Mouse (Mus musculus) heart, embryonic 13.5 days (tissue): ENCODE data around the gene Nrn1l. TPM values are rescaled to one million over a fixed set of nuclear protein-coding genes. Genes with fewer than 3 reads are reported as not detected.

ENCODE experiments used
- ATAC-seq: fragments of 200-750 bp; cut with Nextera tagmentation; 2 replicates; pipeline ENCODE4 v1.8.0; 2017; ENCODE audit warnings: moderate TSS enrichment; ENCODE audit not compliant: insufficient number of reproducible peaks, low FRiP score, low TSS enrichment; ENCODE audit errors: extremely low read depth
- H3K27ac ChIP-seq: fragments of 300-500 bp; sonication (generic); replicated peaks from 2 replicates; pipeline ENCODE4 v1.5.1; 2015; ENCODE audit warnings: moderate library complexity, mild to moderate bottlenecking, inconsistent platforms
- H3K27me3 ChIP-seq: fragments of 300-500 bp; sonication (generic); replicated peaks from 2 replicates; pipeline ENCODE4 v1.6.1; 2015; ENCODE audit warnings: mild to moderate bottlenecking, inconsistent platforms
- H3K36me3 ChIP-seq: fragments of 300-500 bp; sonication (generic); 2 replicates; pipeline ENCODE4 v1.6.1; 2015; ENCODE audit warnings: mild to moderate bottlenecking, inconsistent platforms
- H3K4me1 ChIP-seq: fragments of 300-500 bp; sonication (generic); 2 replicates; pipeline ENCODE4 v1.6.1; 2015; ENCODE audit warnings: inconsistent platforms
- H3K4me2 ChIP-seq: fragments of 300-500 bp; sonication (generic); 2 replicates; pipeline ENCODE4 v1.6.1; 2015; ENCODE audit warnings: inconsistent platforms, mild to moderate bottlenecking, moderate library complexity
- H3K4me3 ChIP-seq: fragments of 300-500 bp; sonication (generic); 2 replicates; pipeline ENCODE4 v1.5.1; 2015; ENCODE audit warnings: moderate library complexity, mild to moderate bottlenecking, inconsistent platforms
- H3K9ac ChIP-seq: fragments of 300-500 bp; sonication (generic); 2 replicates; pipeline ENCODE4 v1.6.1; 2015; ENCODE audit warnings: inconsistent platforms, mild to moderate bottlenecking, moderate library complexity
- H3K9me3 ChIP-seq: fragments of 300-500 bp; sonication (generic); 2 replicates; pipeline ENCODE4 v1.6.1; 2016; ENCODE audit warnings: inconsistent platforms
- WGBS: fragments of 180-500 bp; shearing (Covaris S2); methylation state at CpG from one replicate; pipeline ENCODE4 v1.1.7; 2015; ENCODE audit warnings: mixed read lengths; 5-methylcytosine and 5-hydroxymethylcytosine counted together
- polyA plus RNA-seq: library from polyadenylated mRNA; unstranded; fragments of >200 nt; fragmentation: Nextera tagmentation; extraction: Ambion mirVana; gene quantifications from 2 replicates; pipeline ENCODE4 v1.2.1, GENCODE M21; 2015

Gene Nrn1l
- polyA plus RNA-seq, 1 experiment from 2014 or later = 0.52 TPM

DNA sequence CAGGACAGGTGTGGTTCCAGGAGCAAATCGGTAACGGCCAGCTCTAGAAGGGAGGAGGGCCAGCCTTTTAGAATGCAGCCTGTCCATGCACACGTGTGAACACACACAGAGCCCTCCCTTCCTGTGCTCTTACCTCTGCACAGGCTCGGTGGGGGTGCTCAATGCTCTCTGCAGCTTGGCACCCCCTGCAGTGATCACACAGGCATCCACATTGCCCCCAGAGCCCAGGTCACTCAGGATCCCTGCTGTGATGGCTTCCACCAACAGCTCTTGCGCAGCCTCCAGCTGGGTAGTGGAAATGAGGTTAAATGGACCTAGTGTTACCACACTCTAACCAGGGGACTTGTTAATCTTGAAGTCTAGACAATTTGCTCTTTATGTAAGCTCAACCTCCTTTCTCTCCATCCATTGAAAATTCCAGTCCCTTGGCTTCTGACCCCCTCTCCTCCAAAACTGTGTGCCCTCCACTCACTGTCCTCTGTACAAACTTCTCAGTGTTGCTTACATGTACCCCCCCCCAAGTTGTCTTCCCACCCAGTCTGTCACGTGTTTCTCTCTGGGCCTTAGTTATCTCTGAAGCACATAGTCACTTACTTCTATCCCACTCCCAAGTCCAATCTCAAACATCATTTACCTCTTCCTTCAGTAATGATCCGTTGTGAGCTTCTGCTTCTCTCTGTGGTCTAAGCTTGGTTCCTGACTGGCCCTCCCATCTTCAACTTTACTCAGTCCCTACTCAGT, 42.7 kb downstream of the Nrn1l start:
- no peaks in the 10 kb centered on the region for H3K9me3 ChIP-seq

DNA sequence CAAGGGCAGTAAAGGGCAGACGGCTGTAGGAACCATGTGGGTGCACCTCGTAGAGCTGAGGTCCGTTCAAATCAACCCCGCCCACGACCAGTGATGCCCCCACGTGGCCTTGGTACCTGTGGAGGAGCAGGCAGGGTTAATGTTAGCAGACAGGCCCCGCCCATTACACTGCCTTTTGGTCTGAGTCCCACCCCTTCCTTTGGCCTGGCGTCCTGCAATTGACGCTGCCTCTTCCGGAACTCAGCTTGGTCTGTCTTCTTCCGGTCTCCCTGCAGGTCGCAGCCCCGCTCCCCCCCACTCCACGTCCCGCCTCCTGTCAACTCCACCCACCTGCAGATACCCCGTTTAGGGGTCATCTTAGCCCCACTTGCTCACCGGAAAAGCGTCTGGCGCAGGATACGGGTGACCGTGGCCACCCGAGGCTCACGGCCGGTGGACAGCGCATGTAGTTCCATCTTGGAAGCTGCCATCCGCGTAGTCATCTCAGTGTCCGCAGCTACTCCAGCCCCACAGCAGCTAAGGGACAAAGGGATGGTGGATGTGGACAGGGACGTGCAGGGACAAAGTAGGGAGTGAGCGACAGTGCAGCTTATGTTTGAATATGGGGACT, 43.6 kb downstream of the Nrn1l start:
- H3K9me3 ChIP-seq = no peaks in the 10 kb centered on the region
- peak overlapping the region; percentile 93 for H3K9ac ChIP-seq
- peaks cover 45% of the 10 kb centered on the region for H3K36me3 ChIP-seq
- peak overlapping the region; percentile 98 for H3K4me2 ChIP-seq
- no peaks in the 10 kb centered on the region for H3K27me3 ChIP-seq
- ATAC-seq = peak; percentile 71
- under 1% methylated on average over 30 of the region's 30 CpGs for WGBS
- peaks cover 24% of the 10 kb centered on the region for H3K4me1 ChIP-seq
- H3K4me3 ChIP-seq = peak overlapping the region; percentile 85
- H3K27ac ChIP-seq = peak overlapping the region; percentile 95

More for the DNA sequence above, 42.7 kb downstream of the Nrn1l start:
- Histone ChIP-seq H3K4me3 (peak overlapping the region; percentile 85), H3K4me1 (peaks cover 24% of the 10 kb centered on the region), H3K9ac (peak overlapping the region; percentile 85), H3K36me3 (peaks cover 38% of the 10 kb centered on the region), H3K4me2 (peak overlapping the region; percentile 98), H3K27me3 (no peaks in the 10 kb centered on the region), H3K27ac (peak overlapping the region; percentile 95)
- 28% methylated on average over 7 of the region's 7 CpGs for WGBS
- ATAC-seq = no peak

DNA sequence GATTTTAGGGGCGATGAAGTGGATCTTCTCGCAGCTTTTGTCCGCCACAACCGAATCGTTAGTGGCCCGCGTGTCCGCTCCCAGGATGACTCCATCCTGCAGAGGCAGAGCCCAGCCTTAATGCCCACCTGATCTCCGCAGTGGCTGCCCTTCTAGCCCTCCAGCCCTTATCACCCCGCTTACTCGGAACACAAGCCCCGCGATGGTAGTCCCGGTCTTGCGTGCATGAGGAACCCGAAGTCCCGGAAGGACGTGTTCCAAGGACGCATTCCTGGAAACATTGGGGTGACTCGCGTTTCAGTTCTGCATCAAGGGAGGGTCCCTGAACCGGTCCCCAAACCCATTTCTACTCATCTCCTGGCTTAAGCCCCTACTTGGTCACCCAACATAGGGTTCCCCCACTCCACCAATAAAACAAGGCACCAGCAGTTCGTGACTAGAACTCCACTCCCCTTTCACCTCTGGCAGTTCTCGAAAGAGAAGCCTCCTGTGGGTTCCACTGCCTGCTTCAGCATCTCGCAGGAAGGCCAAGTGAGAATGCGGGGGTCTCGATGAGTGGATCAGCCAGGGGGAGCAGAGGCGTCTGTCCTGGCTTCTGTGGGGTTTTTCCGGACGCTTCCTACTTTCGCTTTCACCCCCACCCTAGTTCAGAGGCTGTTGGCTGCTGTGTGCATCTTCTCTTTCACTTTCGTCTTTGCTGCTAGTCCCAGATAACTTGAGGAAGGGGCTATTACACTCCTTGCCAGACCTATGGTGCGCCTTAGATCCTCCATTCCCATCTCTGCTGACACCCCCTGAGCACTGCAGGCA, 44.3 kb downstream of the Nrn1l start:
- Histone ChIP-seq H3K4me2 (peak overlapping the region; percentile 98), H3K27me3 (no peaks in the 10 kb centered on the region), H3K36me3 (peaks cover 45% of the 10 kb centered on the region), H3K27ac (peak overlapping the region; percentile 95), H3K4me1 (peaks cover 24% of the 10 kb centered on the region), H3K4me3 (peak overlapping the region; percentile 85), H3K9ac (peak overlapping the region; percentile 93), H3K9me3 (no peaks in the 10 kb centered on the region)
- ATAC-seq = no peak
- WGBS = under 1% methylated on average over 33 of the region's 33 CpGs

DNA sequence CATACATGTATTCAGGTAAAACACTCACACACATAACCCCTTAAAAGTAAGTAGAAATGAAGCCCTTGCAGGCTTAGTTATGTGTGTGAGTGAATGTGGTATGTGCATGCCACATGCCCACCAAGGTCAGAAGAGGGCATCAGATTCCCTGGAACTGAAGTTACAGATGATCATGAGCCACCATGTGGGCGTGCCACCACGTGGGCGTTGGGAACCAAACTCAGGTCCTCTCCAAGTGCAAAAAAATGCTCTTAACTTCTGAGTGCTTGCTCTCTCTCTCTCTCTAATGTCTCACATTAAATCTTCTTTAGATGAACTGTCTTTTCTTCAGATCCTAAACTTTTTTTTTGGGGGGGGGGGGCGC, 44.9 kb downstream of the Nrn1l start, which contains the start of gene Psmb10:
Psmb10 (minus strand) TSS at position 139 of the 364 bp plus-strand sequence.
- ATAC-seq = no peak
- Histone ChIP-seq H3K36me3 (peaks cover 47% of the 10 kb centered on the region), H3K9me3 (no peaks in the 10 kb centered on the region), H3K4me2 (peak within 1 kb of the TSS; percentile 98), H3K27me3 (no peaks in the 10 kb centered on the region), H3K4me1 (peaks cover 24% of the 10 kb centered on the region), H3K9ac (peak within 1 kb of the TSS; percentile 93), H3K27ac (peak within 1 kb of the TSS; percentile 95), H3K4me3 (peak within 1 kb of the TSS; percentile 85)
- 19% methylated on average over 4 of the region's 4 CpGs for WGBS

DNA sequence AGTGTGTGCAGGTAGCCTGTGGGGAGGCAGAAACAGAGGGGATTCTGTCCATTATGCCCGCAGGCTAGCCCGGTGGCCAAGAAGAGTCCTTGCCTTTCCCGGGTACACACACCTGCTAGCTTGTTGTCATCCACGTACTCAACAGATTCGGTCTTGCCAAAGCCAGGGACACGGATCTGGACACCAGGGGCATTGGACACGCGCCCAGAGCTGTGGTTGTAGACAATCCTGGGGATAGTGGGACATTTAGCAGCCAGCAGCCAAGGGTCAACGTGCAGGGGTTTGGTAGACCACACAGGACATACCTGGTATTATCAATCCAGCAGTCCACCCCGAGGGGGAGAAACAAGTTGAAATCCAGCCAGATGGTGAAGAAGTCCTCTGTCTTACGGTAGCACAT, 48.7 kb downstream of the Nrn1l start:
- Histone ChIP-seq H3K9me3 (no peaks in the 10 kb centered on the region), H3K4me3 (no peak overlapping the region), H3K4me1 (peaks cover 10% of the 10 kb centered on the region), H3K27ac (no peak overlapping the region), H3K9ac (no peak overlapping the region), H3K27me3 (no peaks in the 10 kb centered on the region), H3K4me2 (no peak overlapping the region), H3K36me3 (peaks cover 78% of the 10 kb centered on the region)
- WGBS = 88% methylated on average over 11 of the region's 11 CpGs
- ATAC-seq = no peak

DNA sequence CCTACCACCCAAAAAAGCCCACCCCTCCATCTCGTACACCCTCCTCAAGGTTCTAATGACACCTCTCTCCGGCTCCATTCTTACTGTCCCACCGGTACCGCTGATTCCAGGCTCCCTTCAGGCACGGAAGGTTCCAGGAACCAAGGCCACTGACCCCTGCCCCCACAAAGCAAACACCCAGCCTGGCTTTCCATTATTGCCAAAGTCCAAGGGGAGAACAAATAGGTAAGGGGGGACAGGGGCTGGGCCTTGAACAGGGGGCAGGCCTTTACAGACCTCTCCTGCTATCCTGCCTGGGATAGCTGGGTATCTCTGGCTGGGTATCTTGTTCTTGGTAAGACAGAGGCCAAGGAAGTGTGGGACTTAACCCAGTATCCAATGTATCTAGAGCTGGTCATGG, 49.2 kb downstream of the Nrn1l start:
- Histone ChIP-seq H3K36me3 (peaks cover 84% of the 10 kb centered on the region), H3K4me2 (no peak overlapping the region), H3K27me3 (no peaks in the 10 kb centered on the region), H3K4me1 (peaks cover 10% of the 10 kb centered on the region), H3K4me3 (no peak overlapping the region), H3K9me3 (no peaks in the 10 kb centered on the region), H3K27ac (no peak overlapping the region), H3K9ac (no peak overlapping the region)
- WGBS = 96% methylated on average over 5 of the region's 5 CpGs
- no peak for ATAC-seq

DNA sequence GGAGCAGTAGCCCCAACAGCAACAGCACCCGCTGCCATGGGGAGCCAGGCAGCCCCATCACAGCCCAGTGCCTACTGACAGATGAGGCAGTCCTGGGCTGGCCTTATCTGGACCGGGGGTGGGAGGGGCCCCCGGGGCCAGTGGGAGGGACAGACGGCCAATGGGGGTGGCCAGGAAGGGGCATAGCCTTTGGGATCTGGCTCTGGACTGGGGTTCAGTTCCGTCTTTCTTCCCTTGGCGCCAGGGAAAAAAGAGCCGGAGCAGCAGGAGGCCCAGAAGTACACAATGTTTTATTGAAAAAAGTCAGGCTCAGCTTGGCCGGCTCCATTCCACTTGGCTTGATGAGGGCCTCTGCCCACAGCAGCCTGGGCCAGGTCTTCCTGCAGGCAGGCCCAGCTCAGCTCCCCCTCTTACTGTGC, 50.0 kb downstream of the Nrn1l start, which contains the start of gene Lcat:
Lcat (minus strand) TSS at position 62 of the 419 bp plus-strand sequence.
- Histone ChIP-seq H3K4me2 (no peak within 1 kb of the TSS), H3K27me3 (no peaks in the 10 kb centered on the region), H3K4me1 (peaks cover 10% of the 10 kb centered on the region), H3K9me3 (no peaks in the 10 kb centered on the region), H3K4me3 (no peak within 1 kb of the TSS), H3K36me3 (peaks cover 91% of the 10 kb centered on the region), H3K27ac (no peak within 1 kb of the TSS), H3K9ac (no peak within 1 kb of the TSS)
- no peak for ATAC-seq
- WGBS = 75% methylated on average over 8 of the region's 8 CpGs

Other genes with a start within 250 kb of the Nrn1l start
- gene Carmil2, start 207.3 kb upstream of the Nrn1l start, polyA plus RNA-seq = 0.27 TPM in 2 replicates
- gene Acd, start 192.5 kb upstream of the Nrn1l start, polyA plus RNA-seq = 41.6 and 44.0 TPM in 2 replicates
- gene Pard6a, start 192.4 kb upstream of the Nrn1l start, polyA plus RNA-seq = 11.6 and 11.9 TPM in 2 replicates
- not detected in 2 replicates for gene 4933405L10Rik, start 185.9 kb upstream of the Nrn1l start, polyA plus RNA-seq
- 12.5 and 13.3 TPM in 2 replicates for gene Enkd1, start 185.4 kb upstream of the Nrn1l start, polyA plus RNA-seq
- 9.6 and 12.1 TPM in 2 replicates for gene Gfod2, start 134.9 kb upstream of the Nrn1l start, polyA plus RNA-seq
- 9.2 and 9.8 TPM in 2 replicates for gene Ranbp10, start 66.2 kb upstream of the Nrn1l start, polyA plus RNA-seq
- gene Tsnaxip1, start 65.8 kb upstream of the Nrn1l start, polyA plus RNA-seq = 0.19 TPM in 1 of 2 replicates, not detected in the other
- 37.1 and 40.5 TPM in 2 replicates for gene Cenpt, start 40.3 kb upstream of the Nrn1l start, polyA plus RNA-seq
- 44.8 and 47.1 TPM in 2 replicates for gene Thap11, start 38.4 kb upstream of the Nrn1l start, polyA plus RNA-seq
- 177 and 212 TPM in 2 replicates for gene Nutf2, start 33.0 kb upstream of the Nrn1l start, polyA plus RNA-seq
- gene Edc4, start 12.7 kb upstream of the Nrn1l start, polyA plus RNA-seq = 28.9 and 30.6 TPM in 2 replicates
- 23.6 and 24.6 TPM in 2 replicates for gene Pskh1, start 6.9 kb downstream of the Nrn1l start, polyA plus RNA-seq
- 0.74 and 1.1 TPM in 2 replicates for gene Ctrl, start 40.3 kb downstream of the Nrn1l start, polyA plus RNA-seq
- 51.9 and 61.3 TPM in 2 replicates for gene Psmb10, start 44.9 kb downstream of the Nrn1l start, polyA plus RNA-seq
- 1.5 and 3.0 TPM in 2 replicates for gene Lcat, start 49.8 kb downstream of the Nrn1l start, polyA plus RNA-seq
- gene Slc12a4, start 72.5 kb downstream of the Nrn1l start, polyA plus RNA-seq = 37.7 and 39.4 TPM in 2 replicates
- gene Dpep3, start 85.9 kb downstream of the Nrn1l start, polyA plus RNA-seq = not detected in 2 replicates
- 16.4 and 16.7 TPM in 2 replicates for gene Dus2, start 97.8 kb downstream of the Nrn1l start, polyA plus RNA-seq
- gene Dpep2nb, start 112.4 kb downstream of the Nrn1l start, polyA plus RNA-seq = 0.22 and 0.35 TPM in 2 replicates
- 12.2 and 12.5 TPM in 2 replicates for gene Ddx28, start 118.3 kb downstream of the Nrn1l start, polyA plus RNA-seq
- 3.4 and 4.5 TPM in 2 replicates for gene Nfatc3, start 165.3 kb downstream of the Nrn1l start, polyA plus RNA-seq
- 1.7 and 2.4 TPM in 2 replicates for gene Esrp2, start 243.4 kb downstream of the Nrn1l start, polyA plus RNA-seq